Mouse (Mus musculus) splenic B cell, adult 2 months (primary cell): ENCODE results near the gene Lrrc1.
A peak's percentile ranks its signal among the peaks of the same experiment; 100 is the strongest.
"Not testable (repeated sequence)": the region's sequence is repeated elsewhere in the genome, so short reads cannot be mapped to it uniquely, and the experiment has no call there.

Source experiments
- DNase-seq: peaks from one replicate; pipeline ENCODE4 v3.0.0-alpha.2; 2011; ENCODE audit warnings: low read depth, low spot score
- H3K27me3 ChIP-seq: 2 replicates; pipeline ENCODE4 v1.6.1; 2012; ENCODE audit warnings: mild to moderate bottlenecking, low read length, moderate library complexity, mixed read lengths; ENCODE audit not compliant: control insufficient read depth, poor library complexity, insufficient read depth, severe bottlenecking
- H3K36me3 ChIP-seq: 2 replicates; pipeline ENCODE4 v1.6.1; 2012; ENCODE audit warnings: mild to moderate bottlenecking, low read length, moderate library complexity, mixed read lengths; ENCODE audit not compliant: control insufficient read depth, poor library complexity, insufficient read depth, severe bottlenecking

Lrrc1 gene

DNA sequence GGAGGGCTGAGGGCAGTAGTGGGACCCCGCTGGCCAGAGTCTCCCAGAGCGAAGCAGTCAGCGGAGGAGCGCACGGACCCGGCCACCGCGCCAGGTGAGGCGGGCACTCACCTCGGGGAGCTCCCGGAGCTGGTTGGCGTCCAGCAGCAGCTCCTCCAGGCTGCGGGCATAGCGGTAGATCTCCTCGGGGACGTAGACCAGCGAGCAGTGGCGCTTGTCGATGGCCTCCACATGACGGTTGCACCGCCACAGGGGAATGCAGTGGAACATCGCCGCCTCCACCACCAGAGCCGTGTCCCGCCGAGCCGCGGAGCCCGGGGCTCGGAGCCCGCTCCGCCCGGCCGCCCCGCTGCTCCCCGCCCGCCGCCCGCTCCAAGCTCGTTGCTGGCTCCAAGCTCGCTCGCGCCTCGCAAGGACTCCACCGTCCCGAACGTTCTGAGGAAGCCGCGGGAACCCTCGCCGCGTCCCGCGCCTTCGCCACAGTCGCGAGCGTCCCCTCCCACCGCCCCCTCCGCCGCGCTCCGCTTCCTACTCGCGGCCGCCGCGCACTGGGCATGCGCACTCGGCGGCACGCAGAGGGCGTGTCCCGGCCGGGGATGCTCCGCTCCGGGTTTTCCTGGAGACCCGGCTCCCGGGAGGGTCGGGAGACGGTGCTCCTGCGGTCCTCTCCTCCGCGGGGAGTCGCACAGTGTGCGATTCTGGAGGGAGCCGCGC lies at the start of gene Lrrc1:
TSS of gene Lrrc1 (minus strand) at position 517 of the 714 bp plus-strand sequence.
- H3K36me3 ChIP-seq, result no peaks in the 10 kb centered on the region
- peak; percentile 83 for DNase-seq
- no peaks in the 10 kb centered on the region for H3K27me3 ChIP-seq

DNA sequence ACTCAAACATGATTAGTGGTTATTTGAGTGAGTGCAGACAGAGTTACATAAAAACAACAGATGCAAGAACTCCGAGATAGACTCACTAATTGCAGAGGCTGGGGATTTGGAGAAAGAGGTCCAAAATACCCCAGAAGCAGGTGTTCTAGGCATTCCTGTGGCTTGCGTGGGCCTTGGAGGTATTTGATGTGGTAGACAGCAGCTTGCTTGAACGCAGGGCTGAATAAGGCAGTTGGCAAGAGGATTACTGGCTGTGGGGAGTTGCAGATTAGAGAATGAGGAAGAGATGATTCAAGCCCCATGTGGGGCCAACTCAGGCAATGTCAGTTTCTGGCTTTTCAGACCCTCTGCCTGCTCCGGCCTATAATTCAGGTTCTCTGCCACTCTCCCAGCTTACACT lies 47.8 kb upstream of the Lrrc1 start:
- Histone ChIP-seq H3K36me3 (no peaks in the 10 kb centered on the region), H3K27me3 (no peaks in the 10 kb centered on the region)
- DNase-seq, result no peak

DNA sequence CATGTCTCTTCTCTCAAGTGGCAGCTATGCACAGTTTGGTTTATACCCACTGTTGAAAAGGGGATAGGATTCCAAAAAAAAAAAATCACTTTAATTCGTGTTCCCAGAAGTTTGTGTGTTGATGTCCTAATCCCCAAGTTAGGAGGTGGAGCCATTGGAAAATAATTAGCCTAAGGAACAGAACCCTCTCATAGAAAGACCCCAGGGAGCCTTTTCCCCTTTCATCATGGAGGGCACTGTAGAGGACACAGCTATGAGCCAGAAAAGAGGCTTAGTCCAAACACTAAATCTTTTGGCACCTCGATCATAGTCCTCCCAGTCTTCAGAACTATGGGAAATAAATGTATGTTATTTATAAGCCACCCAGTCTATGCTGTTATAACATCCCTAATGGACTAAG lies 44.8 kb upstream of the Lrrc1 start:
- no peak for DNase-seq
- no peaks in the 10 kb centered on the region for H3K27me3 ChIP-seq
- H3K36me3 ChIP-seq, result no peaks in the 10 kb centered on the region

DNA sequence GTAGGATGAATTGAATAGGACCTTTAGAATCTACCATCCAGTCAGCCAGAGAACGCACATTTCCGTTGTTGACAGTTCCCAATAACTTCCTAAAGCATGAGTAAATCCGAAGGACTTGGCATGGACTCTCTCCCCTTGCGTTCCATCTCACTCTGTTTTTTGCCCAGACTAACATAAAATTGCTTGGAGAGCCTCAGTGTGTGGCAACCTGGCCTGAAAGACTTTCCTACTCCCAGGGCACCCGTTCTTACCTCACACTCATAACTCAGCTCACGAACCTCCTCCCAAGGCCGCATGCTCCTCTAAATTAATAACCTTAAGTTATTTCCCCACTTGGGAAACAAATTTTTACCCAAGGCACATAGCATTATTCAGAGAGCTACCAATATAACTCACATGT lies 42.9 kb upstream of the Lrrc1 start:
- DNase-seq, result no peak
- no peaks in the 10 kb centered on the region for H3K36me3 ChIP-seq

DNA sequence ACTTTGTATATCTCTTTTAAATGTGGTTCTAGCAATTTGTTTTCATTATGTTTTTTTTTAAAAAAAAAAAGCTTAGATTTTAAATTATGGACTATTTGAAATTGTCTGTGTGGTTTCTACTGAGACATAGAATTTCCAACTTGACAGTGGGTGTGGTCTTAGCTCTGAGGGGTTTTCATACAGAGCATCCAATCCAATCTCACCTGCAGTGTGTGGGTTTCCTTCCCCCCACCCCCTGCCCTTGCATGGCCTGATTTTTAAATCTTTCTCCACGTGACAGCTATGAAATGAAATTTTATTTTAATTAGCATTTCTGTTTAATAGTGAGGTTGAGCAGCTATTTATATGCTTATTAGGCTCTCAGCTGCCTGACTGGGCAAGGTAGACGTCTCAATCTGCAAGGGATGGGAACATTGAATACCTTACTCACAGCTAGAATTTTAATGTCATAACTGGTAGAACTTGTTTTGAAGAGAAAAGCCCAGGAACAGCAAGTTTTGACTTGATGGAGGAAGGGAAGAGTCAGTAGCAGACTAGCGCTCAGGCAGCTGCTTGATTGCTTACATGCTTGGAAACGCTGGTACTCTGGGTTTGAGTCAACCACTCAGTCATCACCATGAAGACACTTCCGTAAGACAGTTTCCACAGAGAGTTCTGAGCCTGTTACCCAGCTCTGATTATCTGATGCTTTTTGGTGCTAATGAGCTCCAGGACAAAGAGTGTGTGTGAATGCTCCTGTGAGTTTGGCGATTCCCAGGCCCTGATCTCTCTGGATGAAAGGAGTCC lies 42.3 kb upstream of the Lrrc1 start:
- DNase-seq, result no peak
- no peaks in the 10 kb centered on the region for H3K36me3 ChIP-seq
- no peaks in the 10 kb centered on the region for H3K27me3 ChIP-seq

More for the DNA sequence above, 42.9 kb upstream of the Lrrc1 start:
- no peaks in the 10 kb centered on the region for H3K27me3 ChIP-seq

DNA sequence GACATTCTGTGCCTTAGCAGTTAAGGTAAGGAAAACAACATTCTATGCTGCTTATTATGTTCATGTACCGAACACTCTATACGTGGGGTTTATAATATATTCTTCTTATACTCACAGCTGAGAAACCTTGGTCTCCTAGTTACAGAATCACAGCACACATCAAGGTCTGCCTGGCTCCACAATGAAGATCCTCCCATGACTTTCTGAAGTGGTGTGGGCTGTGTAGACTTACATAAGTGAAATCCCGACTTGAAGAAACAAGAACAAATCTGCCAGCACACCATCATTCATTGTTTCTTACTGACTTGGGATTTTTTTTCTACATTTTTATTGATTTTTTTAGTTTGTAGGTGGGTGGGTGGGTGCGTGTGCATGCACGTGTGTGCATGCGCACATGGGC lies 40.1 kb upstream of the Lrrc1 start:
- H3K36me3 ChIP-seq, result no peaks in the 10 kb centered on the region
- no peaks in the 10 kb centered on the region for H3K27me3 ChIP-seq
- DNase-seq, result no peak

DNA sequence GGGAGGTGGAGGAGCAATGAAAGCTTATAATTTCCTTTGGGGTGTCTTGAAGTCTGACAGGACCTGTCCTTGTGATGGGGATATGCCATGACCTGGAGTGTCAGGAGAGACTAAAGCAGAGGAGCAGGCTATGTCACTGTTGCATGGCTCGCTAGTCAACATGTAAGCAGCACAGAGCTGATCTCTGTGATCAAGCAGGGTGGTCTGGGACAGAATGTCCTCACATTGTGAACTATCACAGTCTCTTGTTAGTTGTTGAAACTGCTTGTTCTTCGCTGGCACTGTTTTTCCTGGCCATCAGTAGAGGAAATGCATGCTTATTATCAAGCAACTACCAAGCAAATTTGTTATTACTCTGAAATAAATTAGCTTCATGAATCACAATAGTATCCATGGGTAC lies 38.6 kb upstream of the Lrrc1 start:
- no peak for DNase-seq
- Histone ChIP-seq H3K27me3 (no peaks in the 10 kb centered on the region), H3K36me3 (no peaks in the 10 kb centered on the region)

DNA sequence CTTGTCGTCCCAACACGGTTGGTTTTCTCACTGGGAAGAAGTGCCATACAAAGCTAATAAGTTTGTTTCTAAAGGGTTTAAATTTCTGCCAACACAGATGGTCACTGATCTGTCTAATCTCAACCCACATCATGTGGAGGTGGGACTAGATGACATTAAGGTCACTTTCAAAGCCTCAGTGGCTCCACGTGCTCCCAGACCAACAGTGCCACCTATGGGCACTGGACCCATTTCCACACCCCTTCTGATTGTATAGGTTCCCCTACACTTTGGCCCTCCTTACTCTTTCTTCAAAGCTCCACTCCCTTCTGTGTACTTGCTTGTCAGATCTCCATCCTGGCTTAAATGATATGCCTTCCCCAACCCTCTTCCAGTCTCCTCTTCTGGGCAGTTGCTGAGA lies 35.2 kb upstream of the Lrrc1 start:
- DNase-seq, result peak; percentile 33
- Histone ChIP-seq H3K27me3 (no peaks in the 10 kb centered on the region), H3K36me3 (no peaks in the 10 kb centered on the region)

DNA sequence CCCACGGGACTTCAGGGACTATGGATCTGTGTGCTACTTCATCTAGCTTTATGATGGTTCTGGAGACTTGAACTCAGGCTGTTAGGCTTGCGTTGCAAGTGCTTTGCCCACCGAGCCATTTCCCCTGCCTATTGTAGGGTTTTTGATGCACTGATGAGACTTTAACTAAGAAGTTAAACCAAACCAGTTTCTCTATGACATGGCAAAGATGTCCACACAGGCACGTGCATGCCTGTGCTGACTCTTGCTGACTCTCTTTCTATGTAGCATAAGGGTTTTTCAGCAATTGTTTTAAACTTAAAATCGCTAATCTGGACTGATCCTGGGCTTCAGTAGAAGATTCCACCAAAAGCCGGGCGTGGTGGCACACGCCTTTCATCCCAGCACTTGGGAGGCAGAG lies 33.3 kb upstream of the Lrrc1 start:
- no peak for DNase-seq
- Histone ChIP-seq H3K27me3 (no peaks in the 10 kb centered on the region), H3K36me3 (no peaks in the 10 kb centered on the region)

DNA sequence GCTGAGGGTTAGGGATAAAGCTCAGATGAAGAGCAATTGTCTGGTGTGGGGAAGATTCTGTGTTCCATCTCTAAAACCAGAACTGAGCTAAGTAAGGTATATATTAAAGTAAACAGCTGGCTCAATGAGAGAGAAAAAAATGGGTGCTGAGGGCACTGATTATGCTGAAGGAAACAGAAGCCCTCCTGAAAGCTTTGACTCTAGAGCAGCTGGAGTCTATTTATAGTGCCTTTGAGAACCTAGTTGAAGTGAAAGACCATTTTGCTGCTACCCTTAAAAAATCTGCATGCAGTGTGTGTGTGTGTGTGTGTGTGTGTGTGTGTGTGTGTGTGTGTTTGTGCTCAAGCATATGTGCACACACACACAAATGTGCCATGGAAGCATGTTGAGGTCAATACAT lies 32.7 kb upstream of the Lrrc1 start:
- no peaks in the 10 kb centered on the region for H3K27me3 ChIP-seq
- no peak for DNase-seq
- H3K36me3 ChIP-seq, result no peaks in the 10 kb centered on the region

DNA sequence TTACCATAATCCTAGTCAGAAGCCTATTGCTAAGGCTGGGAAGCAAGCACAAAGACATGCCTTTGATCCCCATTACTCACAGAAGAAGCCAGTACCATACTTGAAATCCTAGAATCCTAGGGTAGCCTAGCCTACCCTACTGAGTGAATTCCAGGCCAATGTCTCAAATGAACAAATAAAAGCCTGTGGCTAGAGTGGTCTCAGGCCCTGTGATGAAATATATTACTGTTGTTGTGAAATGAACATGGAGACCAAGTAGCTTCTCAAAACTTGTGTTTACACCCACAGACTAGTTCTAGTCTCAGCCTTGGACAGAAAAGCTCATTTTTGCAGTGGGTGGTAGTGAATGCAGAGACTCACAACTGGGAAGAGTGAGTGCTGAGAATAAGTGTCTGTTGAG lies 31.6 kb upstream of the Lrrc1 start:
- H3K36me3 ChIP-seq, result no peaks in the 10 kb centered on the region
- no peak for DNase-seq

DNA sequence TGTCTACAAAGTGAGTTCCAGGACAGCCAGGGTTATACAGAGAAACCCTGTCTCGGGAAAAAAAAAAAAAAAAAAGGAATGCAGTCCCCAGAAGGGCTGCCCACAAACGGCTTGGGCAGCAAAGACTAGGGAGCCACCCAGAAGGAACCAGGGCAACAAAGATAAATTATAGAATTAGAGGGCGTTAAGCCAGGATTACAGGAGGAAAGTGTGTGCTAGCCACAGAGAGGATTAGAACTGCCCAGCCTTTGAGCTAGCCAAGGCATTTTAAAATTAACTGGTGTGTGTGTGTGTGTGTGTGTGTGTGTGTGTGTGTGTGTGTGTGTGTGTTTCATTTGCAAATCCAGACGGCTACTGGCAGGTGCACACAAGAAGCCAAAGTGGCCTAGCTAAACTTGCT lies 30.3 kb upstream of the Lrrc1 start:
- H3K27me3 ChIP-seq, DNase-seq, H3K36me3 ChIP-seq: not testable (repeated sequence)

More for the DNA sequence above, 31.6 kb upstream of the Lrrc1 start:
- no peaks in the 10 kb centered on the region for H3K27me3 ChIP-seq

DNA sequence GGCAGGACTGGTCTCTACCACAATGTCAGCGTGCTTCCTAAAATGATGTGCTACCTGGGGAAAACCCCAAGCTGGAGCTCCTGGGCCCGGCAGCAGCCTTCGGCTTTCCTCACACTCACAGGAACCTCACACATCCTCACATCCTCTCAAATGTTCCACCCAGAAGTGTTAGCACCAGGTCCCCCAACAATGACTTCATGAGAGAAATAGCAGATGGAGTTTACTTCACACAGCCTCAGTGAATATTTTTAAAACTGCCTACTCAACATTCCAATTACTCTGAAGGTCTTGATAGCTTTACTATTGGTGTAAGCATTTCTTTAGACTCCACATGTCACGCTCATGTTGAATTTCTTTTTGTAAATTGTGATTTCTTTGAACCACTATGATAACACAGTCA lies 27.2 kb upstream of the Lrrc1 start:
- H3K36me3 ChIP-seq, result no peaks in the 10 kb centered on the region
- DNase-seq, result no peak
- H3K27me3 ChIP-seq, result no peaks in the 10 kb centered on the region

DNA sequence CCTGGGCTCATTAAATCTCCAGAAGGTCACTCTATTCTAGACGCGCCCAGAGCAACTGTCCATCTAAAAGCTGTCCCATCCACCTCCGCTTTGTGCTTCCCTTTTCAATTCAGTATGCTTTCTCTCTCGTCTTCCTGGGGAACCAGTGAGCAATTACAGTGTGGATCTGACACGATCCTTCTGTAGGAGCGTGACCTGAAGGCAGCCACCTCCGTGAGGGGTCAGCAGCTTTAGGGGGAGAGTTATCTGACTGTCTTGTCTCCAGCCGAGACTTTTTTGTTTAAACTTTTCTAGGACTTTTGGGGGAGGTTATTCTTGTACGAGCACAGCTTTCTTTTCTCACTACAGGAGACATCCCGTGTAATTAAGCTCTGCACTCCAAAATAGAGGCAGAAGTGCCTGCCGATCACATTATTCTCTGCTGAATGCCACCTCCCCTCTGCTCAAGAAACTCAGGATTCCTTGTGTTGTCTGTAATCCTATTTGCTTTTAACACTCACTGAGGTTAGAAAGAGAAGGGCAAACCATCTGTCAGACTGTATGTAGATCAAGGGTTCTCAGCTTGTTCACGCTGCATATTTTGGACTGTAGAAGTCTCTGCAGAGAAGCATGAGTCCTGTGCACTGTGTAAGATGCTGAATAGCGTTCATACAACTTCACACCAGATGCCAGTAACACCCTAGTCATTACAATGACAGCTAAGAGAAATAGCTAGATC lies 24.3 kb upstream of the Lrrc1 start:
- no peak for DNase-seq

DNA sequence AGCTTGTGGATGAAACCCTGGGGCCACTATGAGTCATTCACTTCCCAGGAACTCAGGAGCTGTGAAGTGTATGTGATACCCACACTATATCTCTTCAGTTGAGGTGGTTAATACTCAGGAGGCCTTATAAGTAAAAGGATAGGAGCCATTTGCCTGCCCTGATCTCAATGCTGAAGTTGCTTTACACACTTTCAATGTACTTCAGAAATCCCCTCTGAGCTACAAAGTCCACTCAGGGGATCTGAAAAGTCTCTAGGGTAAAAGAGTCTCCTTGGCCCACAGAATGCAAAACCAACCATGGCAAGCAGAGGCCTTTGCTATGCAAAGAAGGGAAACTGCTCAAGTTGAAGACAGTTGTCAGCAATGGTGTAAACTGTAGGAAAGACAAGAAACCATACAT lies 17.2 kb upstream of the Lrrc1 start:
- Histone ChIP-seq H3K27me3 (no peaks in the 10 kb centered on the region), H3K36me3 (no peaks in the 10 kb centered on the region)
- no peak for DNase-seq

More for the DNA sequence above, 24.3 kb upstream of the Lrrc1 start:
- H3K27me3 ChIP-seq, result no peaks in the 10 kb centered on the region
- H3K36me3 ChIP-seq, result no peaks in the 10 kb centered on the region
